Mouse (Mus musculus): ENCODE measurements at regions not wholly inside any gene's neighbourhood (a gene's known extent, or its start where the extent isn't known, plus 50 kb on each side); places are given as distances from the start of the nearest gene placed in this dataset.

DNA sequence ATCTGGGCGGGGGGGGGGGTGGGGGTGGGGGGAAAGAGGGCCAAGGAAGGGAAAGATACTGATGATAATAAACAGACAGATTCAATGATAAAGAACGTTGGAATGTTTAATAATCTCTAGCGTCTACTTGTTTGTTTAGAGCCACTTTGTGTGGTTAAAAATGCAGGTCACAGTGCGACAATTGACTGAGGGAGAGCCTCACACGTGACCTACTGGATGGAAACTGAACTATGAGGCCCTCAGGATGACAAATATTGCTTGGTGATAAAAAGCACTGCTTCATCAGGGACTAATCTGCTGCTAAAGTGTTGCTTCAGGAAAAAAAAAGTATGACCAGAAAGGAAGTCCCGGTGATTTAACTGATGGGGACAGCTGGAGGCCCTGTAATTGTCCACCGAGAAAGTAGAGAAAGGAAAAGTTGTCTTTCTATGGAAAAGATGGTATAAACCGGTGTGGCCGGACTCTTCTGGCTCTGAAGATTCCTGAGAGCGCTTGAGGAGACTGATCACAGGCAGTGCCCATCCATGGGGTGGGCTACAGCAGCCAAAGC, 269.3 kb downstream of the Foxo1 start:
- DNase-seq: no peak

DNA sequence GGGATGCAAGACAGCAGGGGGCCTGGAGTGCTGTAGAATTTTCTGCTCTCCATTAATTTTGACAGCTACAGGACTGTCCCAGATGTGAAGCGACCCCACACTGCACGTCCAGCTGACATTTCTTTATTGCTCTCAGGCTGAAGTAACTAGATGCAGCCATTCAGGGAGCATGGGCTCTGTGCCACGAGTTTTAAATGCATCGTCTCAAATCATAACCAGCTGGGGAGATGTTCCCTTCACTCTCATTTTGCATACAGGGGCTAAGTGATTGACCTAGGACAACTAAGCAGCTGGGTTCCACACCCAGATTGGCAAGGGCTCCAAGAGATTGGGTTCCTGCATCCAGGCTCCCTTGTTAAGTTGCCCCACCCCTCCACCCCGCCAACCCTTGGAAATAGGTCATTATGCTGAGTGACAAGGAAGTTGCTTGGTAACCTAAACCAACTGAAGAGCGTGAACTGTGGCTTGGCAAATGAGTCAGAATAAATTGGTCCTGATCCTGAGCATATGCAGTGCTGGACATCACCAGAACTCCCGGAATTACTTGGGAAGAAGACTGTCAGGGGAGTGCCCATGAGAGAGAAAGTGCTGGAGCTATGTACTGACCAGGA, 267.4 kb downstream of the Foxo1 start:
- no peak for DNase-seq

DNA sequence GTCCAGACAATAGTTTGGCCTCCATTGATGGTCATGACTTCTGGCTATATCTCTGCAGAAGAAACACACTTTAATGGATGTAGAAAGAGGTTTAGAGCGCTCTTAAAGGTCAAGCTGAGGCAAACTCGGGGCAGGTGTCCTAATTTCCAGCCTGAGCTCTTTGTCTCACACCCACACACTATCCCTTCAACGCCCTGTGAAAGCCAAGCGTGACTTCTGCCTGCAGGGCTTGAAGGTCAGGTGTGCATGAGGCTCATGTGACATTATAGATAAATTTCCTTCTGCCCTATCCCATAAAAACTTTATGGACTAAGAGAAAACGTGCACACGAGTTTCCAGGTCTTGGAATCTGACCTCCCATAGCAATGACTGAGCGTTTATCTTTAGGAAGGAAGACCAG, 266.0 kb downstream of the Foxo1 start:
- no peak for DNase-seq

DNA sequence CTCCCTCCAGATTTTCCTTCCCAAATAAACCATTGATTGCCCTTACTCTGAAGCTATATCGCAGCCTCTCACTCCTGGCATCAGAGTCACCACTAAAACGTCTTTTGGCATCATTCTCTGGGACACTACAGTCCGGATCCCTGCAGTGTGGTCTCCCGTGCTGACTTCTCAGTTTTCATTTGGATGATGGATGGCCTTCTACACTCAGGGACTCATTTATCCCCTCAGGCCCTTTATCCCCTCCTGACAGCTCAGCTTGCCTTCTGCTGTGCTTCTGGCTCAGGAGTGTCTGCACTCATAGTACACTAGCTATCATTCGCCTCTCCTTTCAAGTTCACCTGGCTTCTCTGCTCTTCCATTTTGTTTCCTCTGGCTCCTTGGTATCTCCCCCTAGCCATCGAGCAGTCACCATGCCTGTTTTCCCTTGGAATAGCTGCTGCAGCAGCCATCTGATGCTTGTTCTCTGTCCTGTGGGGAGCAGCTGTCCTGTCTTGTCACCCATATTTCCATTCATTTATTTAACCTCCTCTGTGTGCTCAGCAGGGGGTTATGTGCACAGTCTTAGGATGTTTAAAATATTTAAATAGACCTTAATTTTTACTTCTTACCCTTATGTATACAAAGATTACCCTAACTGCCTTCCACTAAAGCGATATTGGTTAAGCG, 263.7 kb downstream of the Foxo1 start:
- no peak for DNase-seq

DNA sequence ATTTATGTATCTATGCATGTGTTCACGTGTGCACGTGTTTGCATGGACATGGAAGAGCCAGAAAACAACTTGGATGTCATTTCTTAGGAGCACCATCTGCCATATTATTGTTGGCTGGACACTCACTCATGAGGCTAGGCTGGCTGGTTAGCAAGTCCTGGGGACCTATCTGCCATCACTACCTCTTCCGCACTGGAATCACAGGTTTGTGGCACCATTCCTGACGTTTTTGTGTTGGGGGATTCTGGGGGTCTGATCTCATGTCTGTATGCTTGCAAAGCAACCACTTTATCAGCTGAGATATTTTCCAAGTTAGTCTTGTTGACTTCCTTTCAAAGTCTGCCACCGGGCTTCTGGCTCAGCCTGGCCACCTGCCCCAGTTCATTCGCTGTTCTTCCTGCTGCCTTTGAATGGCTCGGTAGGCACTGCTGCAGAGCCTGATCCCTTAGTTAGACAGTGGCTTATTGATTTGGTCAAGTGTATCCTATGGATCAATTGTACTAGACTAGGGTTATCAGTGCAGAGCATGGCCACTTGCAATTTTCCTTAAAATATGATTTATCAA, 262.4 kb downstream of the Foxo1 start:
- DNase-seq: no peak

DNA sequence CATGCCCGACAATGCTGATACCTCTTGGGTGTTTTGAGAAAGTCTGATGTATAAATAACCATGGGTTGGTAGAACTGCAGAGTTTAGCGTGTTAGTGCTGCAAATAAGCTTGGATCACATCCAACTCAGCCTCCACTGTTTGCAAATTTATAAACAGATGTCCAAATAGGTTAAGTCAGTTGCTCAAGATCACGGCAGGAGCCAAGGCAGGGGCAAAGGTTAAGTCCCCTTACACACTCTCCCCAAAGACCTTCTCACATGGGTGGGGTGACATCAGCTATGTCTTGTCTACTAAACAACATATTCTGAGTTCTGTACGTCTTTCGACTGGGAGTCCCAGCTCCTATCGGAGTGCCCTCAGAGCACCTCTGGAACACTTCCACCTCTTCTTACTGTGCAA, 261.0 kb downstream of the Foxo1 start:
- DNase-seq: no peak

DNA sequence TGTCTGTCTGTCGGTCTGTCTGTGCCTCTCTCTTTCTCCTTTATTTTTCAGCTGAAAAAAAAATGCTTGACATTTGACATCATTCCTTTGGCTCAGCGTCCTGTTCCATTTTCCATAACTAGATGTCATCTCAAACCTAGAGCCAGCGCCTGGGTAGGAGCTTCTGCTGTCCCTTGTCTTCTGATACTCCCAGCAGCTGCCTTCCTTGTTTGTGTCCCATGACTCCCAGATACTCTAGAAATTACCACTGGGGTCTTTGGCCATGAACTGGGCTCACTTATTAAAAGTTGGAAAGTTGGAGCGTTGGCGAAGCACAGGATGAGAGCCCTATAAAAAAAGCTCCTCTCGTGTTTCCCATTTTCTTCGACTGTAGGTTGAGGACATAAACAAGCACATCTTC, 260.4 kb downstream of the Foxo1 start:
- no peak for DNase-seq

DNA sequence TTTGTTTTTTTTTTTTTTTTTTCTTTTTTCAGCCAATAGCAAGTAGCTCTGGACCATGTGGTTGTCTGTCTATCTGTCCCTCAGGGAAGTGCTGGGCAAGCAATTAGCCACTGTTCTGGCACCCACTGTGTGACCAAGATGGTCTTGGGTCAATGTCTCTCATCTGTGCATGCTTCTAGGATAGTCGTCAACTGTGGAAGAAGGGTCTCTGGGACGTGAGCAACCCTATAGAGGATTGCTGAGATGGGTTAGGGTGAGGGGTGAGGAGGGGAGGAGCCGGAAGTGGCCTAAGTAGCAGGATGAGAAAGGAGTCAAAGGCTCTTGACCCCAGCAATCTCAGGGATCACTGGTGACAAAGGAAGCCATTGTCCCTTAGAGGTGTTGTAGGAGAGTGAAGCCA, 259.6 kb downstream of the Foxo1 start:
- no peak for DNase-seq

DNA sequence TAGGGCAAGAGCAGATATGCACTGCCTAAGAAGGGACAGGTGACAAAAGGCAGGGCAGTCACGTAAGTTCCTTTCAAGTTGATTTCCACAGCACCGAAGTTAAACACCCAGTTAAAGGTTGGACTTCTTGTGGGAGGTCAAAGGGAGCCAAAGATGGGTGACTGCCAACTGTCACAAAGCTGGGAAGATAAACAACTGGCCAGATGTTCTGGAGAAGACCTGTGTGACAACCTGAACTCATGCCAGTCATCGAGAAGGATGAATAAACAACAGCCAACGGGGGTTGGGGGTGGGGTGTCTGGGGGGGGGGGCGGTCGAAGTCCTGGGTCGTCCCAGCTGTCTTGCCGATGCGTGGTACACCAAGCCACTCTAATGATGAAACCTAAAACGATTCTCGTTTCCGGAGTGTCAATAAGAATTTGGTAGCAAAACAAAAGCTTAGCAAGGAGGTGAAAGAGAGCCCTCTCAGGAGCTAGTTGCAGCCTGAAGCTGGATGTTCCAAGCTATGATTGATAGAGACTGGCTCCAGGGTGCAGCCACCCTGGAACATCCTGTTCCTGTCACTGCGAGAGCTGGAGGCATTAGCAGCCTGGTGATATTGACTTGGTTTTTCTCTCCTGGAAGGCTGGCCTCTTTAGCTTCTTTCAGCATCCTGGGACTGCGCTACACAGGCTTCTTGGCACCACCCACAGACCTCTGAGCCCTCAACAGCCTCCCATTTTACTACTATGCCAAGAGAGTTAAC, 259.0 kb downstream of the Foxo1 start:
- no peak for DNase-seq

DNA sequence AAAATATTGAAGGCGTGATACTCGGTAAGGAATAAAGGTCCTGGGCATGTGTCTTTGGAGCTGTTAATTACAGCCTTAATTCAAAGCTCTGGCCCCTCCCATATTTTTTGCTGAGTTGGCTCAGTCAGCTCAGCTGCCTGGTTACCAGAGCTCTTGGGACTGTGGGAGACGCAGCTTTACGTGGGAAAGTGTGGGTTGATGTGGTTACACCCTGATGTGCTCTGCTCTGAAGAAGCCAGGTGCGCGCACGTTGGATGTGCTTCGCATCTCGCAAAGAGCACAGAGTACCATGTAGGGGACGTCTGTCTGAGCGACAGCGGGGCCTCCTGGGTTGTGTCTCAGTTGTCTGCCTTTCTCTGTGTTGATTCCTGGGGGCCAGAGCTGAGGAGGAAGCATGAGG, 254.8 kb downstream of the Foxo1 start:
- peak; percentile 85 for DNase-seq

DNA sequence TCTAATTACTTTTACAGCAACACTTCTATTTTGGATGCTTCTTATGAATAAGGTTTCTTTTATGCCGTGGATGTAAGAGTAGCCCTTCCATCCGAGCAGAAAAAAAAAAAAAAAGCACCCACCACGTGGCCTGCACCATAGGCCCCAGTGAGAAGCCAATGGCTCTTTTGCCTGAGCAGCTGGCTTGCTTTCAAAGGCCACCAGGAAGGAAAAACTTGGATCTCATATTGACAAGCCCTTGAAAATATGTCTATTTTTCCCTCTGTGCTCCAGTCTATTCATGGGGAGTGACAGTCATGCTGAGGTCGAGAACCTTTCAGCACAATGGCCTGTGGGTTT, 252.4 kb downstream of the Foxo1 start:
- DNase-seq: no peak

DNA sequence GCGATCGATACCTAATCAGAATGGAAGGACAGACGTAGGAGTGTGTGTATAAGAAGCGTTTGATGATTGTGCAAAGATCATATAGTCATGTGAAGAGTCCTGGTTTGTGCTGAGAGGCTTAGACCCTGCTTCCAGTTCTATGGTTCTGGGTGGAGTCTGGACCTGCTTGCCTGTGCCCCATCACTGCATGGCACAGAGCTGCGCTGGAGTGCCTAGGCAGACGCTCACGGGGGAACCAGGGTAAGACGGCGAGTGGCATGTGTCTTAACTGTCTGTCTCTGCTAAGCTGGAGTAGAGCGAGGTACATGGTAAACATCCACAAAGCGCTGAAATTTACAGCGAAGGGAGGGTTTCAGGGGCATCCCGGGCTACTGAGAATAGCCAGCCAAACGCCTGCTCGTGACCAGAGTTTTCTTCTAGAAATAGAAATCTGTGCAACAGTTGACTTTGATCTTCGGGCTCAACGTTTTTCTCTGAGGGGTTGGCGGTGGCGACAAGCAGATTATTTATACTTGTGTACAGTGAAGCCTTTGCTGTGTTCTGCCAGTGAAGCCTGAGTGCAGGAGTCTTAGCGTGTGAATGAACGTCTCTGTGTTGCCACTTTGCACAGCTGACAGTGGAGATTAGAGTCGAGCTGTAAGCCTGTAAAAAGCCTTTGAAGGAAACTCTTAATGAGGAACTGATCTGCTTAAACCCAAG, 251.9 kb downstream of the Foxo1 start:
- peak; percentile 13 for DNase-seq

DNA sequence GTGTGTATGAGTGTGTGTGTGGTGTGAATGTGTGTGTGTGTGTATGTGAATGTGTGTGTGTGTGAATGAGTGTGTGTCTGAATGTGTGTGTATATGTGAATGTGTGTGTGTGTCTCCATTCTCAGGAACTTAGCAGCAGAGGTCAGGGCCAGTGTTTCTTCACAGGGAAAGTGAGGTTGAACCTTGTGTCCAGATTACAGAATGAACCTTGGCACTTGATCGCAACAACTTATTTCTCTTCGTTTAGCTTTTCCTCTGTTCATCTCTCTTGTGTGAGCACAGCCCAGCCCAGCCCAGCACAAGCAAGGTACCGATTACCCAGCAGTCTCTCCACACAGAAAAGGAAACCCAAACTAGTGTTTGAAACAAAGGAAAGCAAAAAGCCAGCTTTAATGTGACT, 249.7 kb downstream of the Foxo1 start:
- DNase-seq: no peak

DNA sequence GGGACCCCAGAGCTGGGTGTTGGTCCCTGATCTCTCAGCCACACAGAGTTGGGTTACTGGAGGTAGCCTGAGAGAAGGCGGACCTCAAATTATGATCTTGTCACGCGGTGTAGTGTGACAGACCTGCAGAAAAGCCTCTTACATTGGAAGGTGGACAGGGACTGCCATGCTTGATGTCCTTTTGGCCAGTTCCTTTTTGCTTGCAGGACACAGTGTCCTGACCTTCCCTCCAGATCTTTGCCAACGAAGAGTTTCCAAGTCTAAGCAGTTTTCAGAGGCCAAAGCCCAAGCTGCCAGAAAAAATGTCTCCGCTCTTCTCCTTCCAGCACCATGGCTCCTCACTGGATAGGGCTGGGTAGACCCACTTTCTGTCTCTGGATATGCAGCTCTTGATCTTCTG, 248.6 kb downstream of the Foxo1 start:
- DNase-seq: no peak

DNA sequence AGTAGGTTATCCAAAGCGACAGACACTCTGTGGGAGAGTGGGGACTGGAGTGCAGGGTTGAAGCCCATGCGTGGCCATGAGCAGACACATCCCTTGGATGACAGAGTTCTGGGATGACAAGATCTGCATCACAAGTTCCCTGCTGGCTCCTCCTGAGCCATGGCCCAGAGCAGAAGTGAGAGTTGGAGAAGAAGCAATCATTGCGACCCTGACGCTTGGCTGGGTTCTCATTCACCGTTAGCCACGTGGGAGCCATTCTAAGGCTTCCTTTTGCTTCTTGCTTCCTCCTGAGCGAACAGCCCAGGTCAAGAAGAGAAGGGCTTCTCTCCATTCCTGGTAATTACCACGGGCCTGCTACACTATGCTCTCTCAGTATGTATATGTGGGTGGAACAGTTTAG, 244.6 kb downstream of the Foxo1 start:
- DNase-seq: no peak

DNA sequence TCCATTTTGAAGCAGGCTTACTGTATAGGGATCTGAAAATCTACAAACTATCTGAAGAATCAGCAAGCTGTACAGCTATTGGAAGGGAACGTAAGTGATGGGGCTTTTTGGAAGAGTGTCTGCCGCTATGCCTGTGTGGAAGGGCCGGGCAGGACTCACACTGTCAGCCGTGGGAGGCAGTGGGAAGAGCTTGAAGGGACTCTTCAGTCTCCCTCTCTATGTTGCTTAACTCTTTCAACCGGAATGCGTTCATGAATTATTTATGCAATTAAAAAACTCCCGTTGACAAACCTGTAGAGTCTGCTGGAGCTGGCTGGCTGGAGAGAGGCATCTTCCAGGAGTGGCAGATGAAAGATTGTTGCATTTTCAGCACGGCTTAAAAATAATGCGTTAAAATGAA, 243.4 kb downstream of the Foxo1 start:
- no peak for DNase-seq

DNA sequence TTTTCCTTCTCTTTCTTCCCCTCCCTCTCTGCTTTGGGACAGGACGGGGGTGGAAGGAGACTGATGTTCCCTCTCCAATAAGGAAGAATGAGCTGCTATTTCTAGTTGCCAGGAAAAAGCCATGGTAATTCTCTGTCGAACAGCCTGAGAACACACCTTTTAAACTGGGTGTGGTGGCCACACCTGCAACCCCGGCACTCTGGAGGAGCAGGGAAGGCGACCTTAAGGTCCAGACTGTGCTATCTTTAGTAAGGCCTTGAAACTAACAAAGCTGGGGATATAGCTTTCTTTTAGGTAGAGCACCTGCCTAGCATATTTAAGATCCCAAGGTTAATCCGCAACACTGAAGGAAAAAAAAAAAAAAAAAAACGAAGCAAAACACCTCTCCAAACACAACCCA, 242.7 kb downstream of the Foxo1 start:
- no peak for DNase-seq

DNA sequence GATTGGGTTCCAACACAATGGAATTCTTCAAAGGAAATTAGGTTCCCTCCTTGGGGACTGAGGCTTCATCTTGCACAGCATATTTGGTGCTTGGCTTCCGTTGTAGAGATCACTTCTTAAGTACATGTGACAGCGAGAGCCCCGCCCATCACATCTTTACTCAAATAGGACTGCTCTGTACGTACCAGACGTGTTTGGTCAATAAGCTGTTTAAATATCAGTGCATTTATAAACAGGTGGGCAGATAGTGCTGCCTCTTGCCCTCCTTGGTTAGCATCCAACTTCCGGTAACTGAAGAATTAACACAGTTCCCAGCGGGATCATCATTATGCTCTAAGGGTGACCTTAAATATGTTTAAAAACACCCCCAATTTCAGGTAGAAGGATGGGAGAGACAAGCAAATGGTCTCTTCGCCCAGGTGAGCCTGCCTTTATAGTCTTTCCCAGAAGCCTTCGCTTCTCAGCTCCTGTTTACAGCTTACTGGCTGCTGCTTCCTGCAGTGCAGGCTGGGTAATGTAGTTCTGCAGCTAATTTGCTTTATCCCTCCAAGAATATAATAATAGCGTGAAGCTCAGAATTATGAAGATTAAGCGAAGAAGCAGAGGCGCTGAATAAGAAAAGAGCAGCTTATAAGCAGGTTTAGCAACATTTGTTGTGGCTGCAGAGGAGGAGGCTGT, 242.1 kb downstream of the Foxo1 start:
- peak; percentile 14 for DNase-seq

DNA sequence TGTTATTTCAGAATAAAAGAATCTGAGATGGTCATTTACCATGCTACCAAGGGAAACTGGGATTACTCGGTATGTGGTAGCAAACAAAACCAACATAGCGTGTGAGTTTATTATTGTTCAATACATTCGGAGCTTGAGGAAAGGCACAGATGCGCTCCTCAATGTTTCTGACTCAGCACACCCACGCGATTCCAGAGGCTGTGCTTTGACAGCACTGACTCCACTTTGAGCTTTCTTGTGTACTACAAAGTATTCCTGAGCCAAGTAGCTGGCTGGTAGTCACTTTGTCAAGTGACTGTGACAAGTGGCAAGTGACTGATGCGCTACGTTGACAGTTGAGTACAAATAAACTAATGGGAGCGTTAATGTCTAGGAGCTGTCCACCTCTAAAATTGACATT, 235.8 kb downstream of the Foxo1 start:
- DNase-seq: no peak

DNA sequence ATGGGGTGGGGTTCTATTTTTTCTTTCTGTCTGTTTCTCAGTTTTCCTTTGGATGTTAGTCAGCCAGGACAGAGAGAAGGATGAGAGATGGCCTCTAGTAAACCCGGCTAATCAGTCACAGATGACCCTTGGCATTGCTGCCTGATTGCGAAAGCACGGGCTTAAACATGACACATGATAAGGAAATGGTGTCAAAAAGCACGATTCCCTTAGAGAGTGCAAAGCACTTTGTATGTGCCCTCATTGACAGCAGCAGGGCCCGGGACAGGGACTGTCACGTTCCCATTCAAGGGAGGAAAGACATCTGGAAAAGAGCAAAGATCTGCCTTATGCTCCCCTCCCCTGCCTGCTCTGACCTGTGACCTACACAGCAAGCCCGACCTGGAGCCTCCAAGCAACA, 234.1 kb downstream of the Foxo1 start:
- DNase-seq: no peak

DNA sequence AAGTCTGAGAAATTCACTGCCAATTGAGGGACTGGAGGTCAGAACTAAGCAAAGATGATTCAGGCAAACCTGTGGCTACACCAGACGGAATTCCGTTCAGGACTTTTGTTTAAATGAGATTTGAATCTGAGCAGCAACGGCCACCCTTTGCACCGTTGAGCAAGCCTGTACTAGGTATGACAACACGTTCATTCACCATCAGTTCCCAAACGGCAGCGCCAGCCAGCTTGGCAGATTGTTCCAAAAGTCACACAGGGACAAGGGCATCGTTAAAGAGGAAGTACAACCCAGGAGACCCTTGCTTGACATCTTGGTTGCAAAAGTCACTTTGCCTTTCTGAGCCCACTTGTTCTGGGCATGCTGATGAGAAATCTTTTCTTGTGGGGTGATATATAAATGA, 233.5 kb downstream of the Foxo1 start:
- no peak for DNase-seq

DNA sequence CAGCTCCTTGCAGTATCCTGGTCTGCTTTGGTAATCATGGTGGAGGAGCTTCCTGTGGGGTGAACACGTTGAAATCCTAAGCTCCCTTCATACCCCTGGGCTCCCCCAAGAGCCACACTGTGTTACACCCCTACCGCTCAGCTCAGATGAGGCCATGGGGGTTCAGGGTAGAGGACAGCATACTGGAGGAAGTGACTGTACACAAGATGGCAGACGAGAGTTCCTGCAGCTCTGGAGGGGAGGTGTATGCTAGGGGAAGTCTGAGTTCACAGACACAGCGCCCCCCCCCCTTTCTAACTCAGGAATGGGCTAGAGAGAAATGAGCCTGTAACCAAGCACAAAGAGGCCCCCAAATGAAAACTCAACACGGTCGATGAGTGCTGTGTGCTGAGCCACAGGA, 231.9 kb downstream of the Foxo1 start:
- peak; percentile 39 for DNase-seq

DNA sequence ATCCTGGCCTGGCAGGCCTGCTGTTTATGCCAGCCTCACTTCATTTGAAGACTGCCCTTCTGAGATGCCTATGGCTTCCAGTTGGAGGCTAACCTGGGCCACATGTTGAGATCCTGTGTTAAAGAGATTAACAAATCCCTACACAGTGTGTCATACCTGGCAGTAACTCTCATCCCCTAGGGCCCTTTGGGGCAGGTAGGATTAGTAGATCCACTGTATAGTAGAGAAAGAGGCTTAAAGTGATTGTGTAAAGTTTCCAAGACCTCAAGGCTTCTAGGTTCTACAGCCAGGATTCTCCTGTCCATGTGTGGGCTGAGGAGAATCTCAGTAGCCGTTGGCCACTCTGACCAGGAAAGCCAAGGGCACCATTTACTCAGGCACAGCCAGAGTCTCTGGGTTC, 231.4 kb downstream of the Foxo1 start:
- DNase-seq: no peak
